Mouse (Mus musculus): ENCODE results near the gene Rab3b. TPM values are rescaled to one million over a fixed set of nuclear protein-coding genes. Genes with fewer than 3 reads are reported as not detected.

Gene Rab3b
- total and polyA plus RNA-seq, 3 experiments = 0.11 TPM; not detected in 2

DNA sequence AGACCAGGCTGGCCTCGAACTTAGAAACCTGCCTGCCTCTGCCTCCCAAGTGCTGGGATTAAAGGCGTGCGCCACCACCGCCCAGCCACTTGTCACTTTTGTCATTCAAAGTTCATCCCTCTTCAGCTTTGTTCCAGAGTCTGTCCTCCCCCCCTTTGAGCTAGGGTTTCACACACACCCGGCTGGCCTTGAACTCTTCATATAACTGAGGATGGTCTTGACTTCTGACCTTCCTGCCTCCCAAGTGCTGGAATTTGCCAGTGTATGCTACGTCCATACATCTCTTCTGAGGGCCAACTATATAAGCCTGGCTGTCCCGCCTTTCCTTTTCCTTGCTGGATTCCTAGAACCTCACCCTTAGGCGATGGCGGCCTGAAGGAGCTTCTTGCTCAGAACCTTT lies 24.0 kb downstream of the Rab3b start:
- no peaks in the 10 kb centered on the region for H3K4me1 ChIP-seq (ENCODE audit: control insufficient read depth in 1 of 2, insufficient read depth in 2 of 2, low read length in 2 of 2)
- no peaks in the 10 kb centered on the region for H3K36me3 ChIP-seq (ENCODE audit: control insufficient read depth in 1 of 2, insufficient read depth in 2 of 2, low read length in 2 of 2)
- H3K79me2 ChIP-seq (ENCODE audit: control insufficient read depth, insufficient read depth, low read length, poor library complexity) = no peaks in the 10 kb centered on the region
- no peaks in the 10 kb centered on the region for H3K9me3 ChIP-seq (replicated peaks; ENCODE audit: insufficient read depth, low read length)
- no peak overlapping the region for H3K4me3 ChIP-seq (ENCODE audit: control insufficient read depth in 1 of 2, insufficient read depth in 1 of 2, low read depth in 2 of 2, low read length in 2 of 2)
- peaks cover 9 to 13% of the 10 kb centered on the region in 2 experiments for H3K27me3 ChIP-seq (ENCODE audit: control insufficient read depth in 1 of 2, insufficient read depth in 2 of 2, low read length in 2 of 2)
- H3K27ac ChIP-seq (ENCODE audit: control insufficient read depth, low read depth, low read length) = no peak overlapping the region
- TF ChIP-seq ZNF384 (IDR thresholded peaks at IDR 0.05; ENCODE audit: low read depth, low read length) = no peak
- no peak for TF ChIP-seq NELFE (IDR thresholded peaks at IDR 0.05; ENCODE audit: low read depth, low read length)
- no peak for TF ChIP-seq USF1 (IDR thresholded peaks at IDR 0.05; ENCODE audit: low read depth, low read length)
- no peak for TF ChIP-seq CHD2 (IDR thresholded peaks at IDR 0.05; ENCODE audit: low read length)
- TF ChIP-seq CTCF (IDR thresholded peaks at IDR 0.05 in 2 of 3, conservative IDR thresholded peaks at IDR 0.05 in 1 of 3; ENCODE audit: control insufficient read depth in 1 of 3, insufficient read depth in 1 of 3, low read depth in 2 of 3, low read length in 3 of 3, poor library complexity in 1 of 3, severe bottlenecking in 1 of 3) = no peak
- TF ChIP-seq MYC (IDR thresholded peaks at IDR 0.05; ENCODE audit: low read depth, low read length) = no peak
- no peak for TF ChIP-seq EP300 (IDR thresholded peaks at IDR 0.05; ENCODE audit: low read depth in 1 of 2, low read length in 2 of 2)
- no peak for TF ChIP-seq ZC3H11A (IDR thresholded peaks at IDR 0.05; ENCODE audit: low read depth, low read length)
- no peak for TF ChIP-seq MAZ (IDR thresholded peaks at IDR 0.05; ENCODE audit: low read depth, low read length)
- no peak for TF ChIP-seq ZKSCAN1 (IDR thresholded peaks at IDR 0.05; ENCODE audit: low read depth, low read length)
- TF ChIP-seq SIN3A (IDR thresholded peaks at IDR 0.05; ENCODE audit: low read length) = no peak
- no peak for TF ChIP-seq MAX (IDR thresholded peaks at IDR 0.05; ENCODE audit: low read length)
- H3K9ac ChIP-seq (ENCODE audit: control insufficient read depth, low read depth, low read length, poor library complexity, severe bottlenecking) = no peak overlapping the region
- no peak for DNase-seq (ENCODE audit: low read depth, low spot score)

DNA sequence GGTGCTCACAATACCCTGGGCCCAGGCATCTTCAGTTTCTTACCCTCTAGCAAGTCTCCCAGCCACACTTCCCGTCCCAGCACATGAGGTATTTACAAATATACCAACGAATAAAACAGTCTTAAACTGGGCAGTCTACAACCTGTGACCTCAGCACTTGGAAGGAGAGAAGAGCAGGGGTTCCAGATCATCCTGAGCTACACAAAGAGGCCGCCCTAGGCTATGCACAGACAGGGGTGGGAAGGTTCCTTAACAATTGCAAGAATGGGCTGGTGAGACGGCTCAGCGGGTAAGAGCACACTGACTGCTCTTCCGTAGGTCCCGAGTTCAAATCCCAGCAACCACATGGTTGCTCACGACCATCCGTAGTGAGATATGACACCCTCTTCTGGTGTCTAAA lies 24.5 kb downstream of the Rab3b start:
- Histone ChIP-seq H3K79me2 (ENCODE audit: control insufficient read depth, insufficient read depth, low read length, poor library complexity) (no peaks in the 10 kb centered on the region), H3K4me1 (ENCODE audit: control insufficient read depth in 1 of 2, insufficient read depth in 2 of 2, low read length in 2 of 2) (no peaks in the 10 kb centered on the region), H3K9ac (ENCODE audit: control insufficient read depth, low read depth, low read length, poor library complexity, severe bottlenecking) (no peak overlapping the region), H3K4me3 (ENCODE audit: control insufficient read depth in 1 of 2, insufficient read depth in 1 of 2, low read depth in 2 of 2, low read length in 2 of 2) (no peak overlapping the region), H3K36me3 (ENCODE audit: control insufficient read depth in 1 of 2, insufficient read depth in 2 of 2, low read length in 2 of 2) (no peaks in the 10 kb centered on the region), H3K27ac (ENCODE audit: control insufficient read depth, low read depth, low read length) (no peak overlapping the region), H3K9me3 (replicated peaks; ENCODE audit: insufficient read depth, low read length) (no peaks in the 10 kb centered on the region), H3K27me3 (ENCODE audit: control insufficient read depth in 1 of 2, insufficient read depth in 2 of 2, low read length in 2 of 2) (peaks cover 12 to 13% of the 10 kb centered on the region in 2 experiments)
- DNase-seq (ENCODE audit: low read depth, low spot score) = no peak
- no peak for TF ChIP-seq ETS1 (IDR thresholded peaks at IDR 0.05; ENCODE audit: low read depth, low read length)
- TF ChIP-seq NRF1 (IDR thresholded peaks at IDR 0.05; ENCODE audit: insufficient read depth, low read depth, low read length, poor library complexity, severe bottlenecking) = no peak
- no peak for TF ChIP-seq BHLHE40 (IDR thresholded peaks at IDR 0.05; ENCODE audit: borderline replicate concordance, low read depth, low read length)
- TF ChIP-seq RCOR1 (IDR thresholded peaks at IDR 0.05; ENCODE audit: low read depth, low read length) = no peak
- no peak for TF ChIP-seq HCFC1 (IDR thresholded peaks at IDR 0.05; ENCODE audit: low read depth, low read length)
- no peak for TF ChIP-seq MXI1 (IDR thresholded peaks at IDR 0.05; ENCODE audit: low read depth, low read length)
- no peak for TF ChIP-seq MAFK (IDR thresholded peaks at IDR 0.05; ENCODE audit: borderline replicate concordance, low read depth, low read length)
- TF ChIP-seq POLR2AphosphoS5 (IDR thresholded peaks at IDR 0.05; ENCODE audit: borderline replicate concordance, low read depth, low read length) = no peak
- no peak for TF ChIP-seq POLR2A (IDR thresholded peaks at IDR 0.05; ENCODE audit: control insufficient read depth in 1 of 2, insufficient read depth in 1 of 2, low read depth in 1 of 2, low read length in 2 of 2, poor library complexity in 1 of 2)
- no peak for TF ChIP-seq MAZ (IDR thresholded peaks at IDR 0.05; ENCODE audit: low read depth, low read length)
- TF ChIP-seq GABPA (IDR thresholded peaks at IDR 0.05; ENCODE audit: low read depth, low read length) = no peak
- TF ChIP-seq TAL1 (IDR thresholded peaks at IDR 0.05; ENCODE audit: low read length) = no peak
- TF ChIP-seq TBP (IDR thresholded peaks at IDR 0.05; ENCODE audit: low read depth, low read length) = no peak
- no peak for TF ChIP-seq ZMIZ1 (IDR thresholded peaks at IDR 0.05; ENCODE audit: low read depth, low read length)

Measured in MEL (cell line).